Mouse (Mus musculus): ENCODE results near the gene Tmod1. TPM values are rescaled to one million over a fixed set of nuclear protein-coding genes. Genes with fewer than 3 reads are reported as not detected.

Tmod1 gene
- polyA plus RNA-seq, 1 experiment, result 0.67 TPM

DNA sequence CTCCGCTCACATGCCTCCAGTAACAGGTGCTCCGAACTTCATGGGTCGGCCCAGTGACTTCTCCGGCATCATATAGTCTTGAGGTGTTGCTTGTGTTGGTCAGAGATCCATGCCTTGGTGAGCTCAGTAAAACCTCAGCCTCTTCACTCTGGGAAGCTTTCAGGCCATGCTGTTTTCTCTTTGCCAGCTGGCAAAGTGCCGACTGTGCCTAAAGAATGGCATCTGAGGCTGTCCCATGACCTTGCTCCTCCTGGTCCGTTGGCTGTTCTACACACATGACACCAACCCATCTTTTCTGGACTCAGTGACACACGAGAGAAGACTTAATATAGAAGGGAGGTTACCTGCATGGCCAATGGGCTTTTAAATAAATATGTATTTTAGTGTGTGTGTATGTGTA lies 9.7 kb downstream of the Tmod1 start:
- H3K27ac ChIP-seq (ENCODE audit: insufficient read depth, low read depth, low read length), result no peak overlapping the region
- no peak overlapping the region for H3K4me3 ChIP-seq (ENCODE audit: low read depth, low read length)
- H3K27me3 ChIP-seq (ENCODE audit: control insufficient read depth, insufficient read depth, low read length), result no peaks in the 10 kb centered on the region
- H3K4me1 ChIP-seq (ENCODE audit: control insufficient read depth, insufficient read depth, insufficient read length, low read length), result no peaks in the 10 kb centered on the region
- no peaks in the 10 kb centered on the region for H3K36me3 ChIP-seq (ENCODE audit: control insufficient read depth, insufficient read depth, low read length)
- WGBS, result 83% methylated on average over 7 of the region's 7 CpGs
- no peak for TF ChIP-seq CTCF (IDR thresholded peaks at IDR 0.05; ENCODE audit: extremely low read depth, insufficient read length, insufficient replicate concordance, low read depth, low read length)
- no peak for TF ChIP-seq POLR2A (IDR thresholded peaks at IDR 0.05; ENCODE audit: low read depth, low read length)

DNA sequence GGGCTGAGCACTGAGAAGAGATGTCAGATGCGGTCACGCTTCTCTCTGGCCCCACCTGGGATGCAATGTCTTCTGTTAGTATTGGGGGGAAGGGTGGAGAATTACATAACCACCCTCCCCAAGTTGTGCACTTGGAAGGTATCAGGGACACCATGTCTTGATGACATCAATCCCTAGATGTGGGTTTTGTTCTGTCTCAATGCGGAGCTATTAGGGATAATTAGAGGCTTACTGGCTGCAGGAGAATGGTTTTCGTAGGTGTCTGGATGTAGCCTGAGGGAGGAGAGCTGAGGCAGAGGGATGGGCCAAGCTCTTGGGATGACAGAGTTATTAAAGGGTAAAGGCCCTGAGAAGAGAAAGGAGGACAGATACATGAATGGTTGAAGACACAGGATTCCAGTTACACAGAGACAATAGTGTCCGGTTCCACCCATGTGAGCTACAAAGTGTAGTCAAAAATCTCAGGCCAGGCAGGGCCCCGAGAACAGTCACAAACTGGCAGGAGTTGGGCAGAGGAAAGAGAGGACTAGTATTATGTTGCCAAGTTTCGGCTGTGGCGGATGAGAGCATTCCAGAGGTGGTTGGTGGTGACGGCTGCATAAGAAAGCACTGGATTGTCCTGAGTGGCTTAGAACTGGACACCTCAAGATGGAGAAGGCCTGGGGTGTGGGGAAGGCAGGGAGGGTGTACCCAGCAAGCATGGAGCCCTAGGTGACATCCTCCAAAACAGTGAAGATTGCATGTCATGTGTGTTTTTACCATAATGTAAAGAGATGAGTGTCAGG lies 14.8 kb downstream of the Tmod1 start:
- no peak overlapping the region for H3K4me3 ChIP-seq (ENCODE audit: low read depth, low read length)
- no peak overlapping the region for H3K27ac ChIP-seq (ENCODE audit: insufficient read depth, low read depth, low read length)
- H3K36me3 ChIP-seq (ENCODE audit: control insufficient read depth, insufficient read depth, low read length), result no peaks in the 10 kb centered on the region
- H3K4me1 ChIP-seq (ENCODE audit: control insufficient read depth, insufficient read depth, insufficient read length, low read length), result no peaks in the 10 kb centered on the region
- 83% methylated on average over 9 of the region's 9 CpGs for WGBS
- TF ChIP-seq POLR2A (IDR thresholded peaks at IDR 0.05; ENCODE audit: low read depth, low read length), result no peak
- no peak for TF ChIP-seq CTCF (IDR thresholded peaks at IDR 0.05; ENCODE audit: extremely low read depth, insufficient read length, insufficient replicate concordance, low read depth, low read length)
- no peaks in the 10 kb centered on the region for H3K27me3 ChIP-seq (ENCODE audit: control insufficient read depth, insufficient read depth, low read length)

DNA sequence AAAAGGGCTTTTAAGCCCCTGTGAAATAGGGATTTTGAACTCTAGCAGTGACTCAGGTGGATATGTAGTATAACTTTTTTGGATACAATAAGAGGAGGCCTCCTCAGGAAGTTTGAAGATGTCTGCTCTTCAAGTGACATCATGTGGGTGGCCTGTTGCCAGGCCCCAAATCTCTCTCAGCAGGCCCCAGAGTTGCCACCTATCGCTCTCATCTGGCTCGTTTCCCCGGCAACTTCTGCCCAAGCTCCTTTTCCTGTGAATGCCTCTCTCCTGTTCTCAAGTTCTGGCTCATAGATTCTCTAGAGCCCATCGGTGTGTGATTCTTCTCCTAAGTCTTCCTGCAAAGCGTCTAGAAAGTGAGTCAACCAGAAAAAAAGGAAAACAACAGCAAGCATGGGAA lies 17.4 kb downstream of the Tmod1 start:
- no peaks in the 10 kb centered on the region for H3K36me3 ChIP-seq (ENCODE audit: control insufficient read depth, insufficient read depth, low read length)
- H3K4me3 ChIP-seq (ENCODE audit: low read depth, low read length), result no peak overlapping the region
- no peaks in the 10 kb centered on the region for H3K27me3 ChIP-seq (ENCODE audit: control insufficient read depth, insufficient read depth, low read length)
- TF ChIP-seq POLR2A (IDR thresholded peaks at IDR 0.05; ENCODE audit: low read depth, low read length), result no peak
- no peaks in the 10 kb centered on the region for H3K4me1 ChIP-seq (ENCODE audit: control insufficient read depth, insufficient read depth, insufficient read length, low read length)
- no peak overlapping the region for H3K27ac ChIP-seq (ENCODE audit: insufficient read depth, low read depth, low read length)
- WGBS, result 89% methylated on average over 5 of the region's 5 CpGs

DNA sequence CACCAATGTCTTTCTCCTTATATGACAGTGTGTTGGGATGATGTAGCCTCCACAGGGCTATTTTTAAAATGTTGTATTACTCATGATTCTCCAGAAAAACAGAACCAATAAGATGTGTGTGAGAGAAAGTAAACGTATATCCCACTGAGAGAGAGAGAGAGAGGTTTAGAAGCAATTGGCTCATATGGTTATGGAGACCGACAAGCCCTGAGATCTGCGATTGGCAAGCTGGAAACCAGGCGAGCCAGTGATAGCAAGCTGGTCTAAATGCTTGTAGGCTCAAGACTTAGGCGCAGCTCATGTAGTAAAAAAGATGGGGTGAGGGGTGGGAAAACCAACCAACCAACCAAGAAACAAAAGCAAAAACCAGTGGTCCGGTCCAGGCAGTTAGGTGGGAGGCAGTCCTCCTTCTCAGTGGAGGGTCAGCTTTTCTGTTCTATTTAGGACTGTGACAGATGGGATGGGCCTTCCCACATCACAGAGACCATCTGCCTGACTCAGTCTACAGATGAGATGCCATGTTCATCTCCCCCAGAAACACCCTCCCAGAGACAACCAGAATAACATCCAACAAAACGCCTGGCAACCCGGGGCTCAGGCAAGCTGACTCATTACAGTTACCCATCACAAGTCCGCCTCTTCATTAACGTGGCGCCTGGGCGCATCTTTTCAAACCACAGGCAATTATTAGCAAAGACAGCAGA lies 22.7 kb downstream of the Tmod1 start:
- H3K27me3 ChIP-seq (ENCODE audit: control insufficient read depth, insufficient read depth, low read length), result no peaks in the 10 kb centered on the region
- H3K4me1 ChIP-seq (ENCODE audit: control insufficient read depth, insufficient read depth, insufficient read length, low read length), result no peaks in the 10 kb centered on the region
- H3K36me3 ChIP-seq (ENCODE audit: control insufficient read depth, insufficient read depth, low read length), result no peaks in the 10 kb centered on the region
- TF ChIP-seq POLR2A (IDR thresholded peaks at IDR 0.05; ENCODE audit: low read depth, low read length), result no peak
- no peak for TF ChIP-seq CTCF (IDR thresholded peaks at IDR 0.05; ENCODE audit: extremely low read depth, insufficient read length, insufficient replicate concordance, low read depth, low read length)
- 88% methylated on average over 12 of the region's 12 CpGs for WGBS
- H3K4me3 ChIP-seq (ENCODE audit: low read depth, low read length), result no peak overlapping the region
- no peak overlapping the region for H3K27ac ChIP-seq (ENCODE audit: insufficient read depth, low read depth, low read length)

- WGBS, result 74% methylated on average over 4 of the region's 4 CpGs
- no peak for TF ChIP-seq CTCF (IDR thresholded peaks at IDR 0.05; ENCODE audit: extremely low read depth, insufficient read length, insufficient replicate concordance, low read depth, low read length)
- no peak for TF ChIP-seq POLR2A (IDR thresholded peaks at IDR 0.05; ENCODE audit: low read depth, low read length)
- Histone ChIP-seq H3K4me1 (ENCODE audit: control insufficient read depth, insufficient read depth, insufficient read length, low read length) (no peaks in the 10 kb centered on the region), H3K27ac (ENCODE audit: insufficient read depth, low read depth, low read length) (no peak overlapping the region), H3K27me3 (ENCODE audit: control insufficient read depth, insufficient read depth, low read length) (no peaks in the 10 kb centered on the region), H3K4me3 (ENCODE audit: low read depth, low read length) (no peak overlapping the region), H3K36me3 (ENCODE audit: control insufficient read depth, insufficient read depth, low read length) (no peaks in the 10 kb centered on the region)
These were observed 25.1 kb downstream of the Tmod1 start for GRCm38 (mm10) chr4:46063841-46064240.

DNA sequence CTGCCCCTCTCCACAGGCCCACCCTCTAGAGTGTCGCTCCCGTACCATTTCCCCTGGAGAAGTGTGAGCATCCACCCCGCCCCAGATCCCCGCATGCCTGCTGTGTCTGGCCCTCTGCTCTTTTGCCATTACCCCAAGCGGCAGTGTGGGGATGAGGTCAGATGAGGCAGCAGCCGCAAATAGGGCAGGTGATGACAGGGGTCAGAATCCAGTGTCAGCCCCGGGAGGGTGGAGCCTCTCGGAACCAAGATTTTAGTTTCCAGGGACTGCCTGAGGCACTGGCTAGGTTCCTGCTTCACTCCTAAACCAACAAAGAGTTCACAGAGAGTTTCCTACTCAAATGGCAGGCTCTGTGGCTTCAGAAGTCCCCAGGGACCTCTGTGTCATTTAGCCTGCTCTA lies 25.5 kb downstream of the Tmod1 start:
- Histone ChIP-seq H3K36me3 (ENCODE audit: control insufficient read depth, insufficient read depth, low read length) (no peaks in the 10 kb centered on the region), H3K4me1 (ENCODE audit: control insufficient read depth, insufficient read depth, insufficient read length, low read length) (no peaks in the 10 kb centered on the region), H3K27ac (ENCODE audit: insufficient read depth, low read depth, low read length) (no peak overlapping the region), H3K4me3 (ENCODE audit: low read depth, low read length) (no peak overlapping the region), H3K27me3 (ENCODE audit: control insufficient read depth, insufficient read depth, low read length) (no peaks in the 10 kb centered on the region)
- WGBS, result 42% methylated on average over 8 of the region's 8 CpGs
- no peak for TF ChIP-seq POLR2A (IDR thresholded peaks at IDR 0.05; ENCODE audit: low read depth, low read length)
- no peak for TF ChIP-seq CTCF (IDR thresholded peaks at IDR 0.05; ENCODE audit: extremely low read depth, insufficient read length, insufficient replicate concordance, low read depth, low read length)

- WGBS, result 66% methylated on average over 3 of the region's 3 CpGs
- H3K4me1 ChIP-seq (ENCODE audit: control insufficient read depth, insufficient read depth, insufficient read length, low read length), result no peaks in the 10 kb centered on the region
- H3K27me3 ChIP-seq (ENCODE audit: control insufficient read depth, insufficient read depth, low read length), result no peaks in the 10 kb centered on the region
- H3K4me3 ChIP-seq (ENCODE audit: low read depth, low read length), result no peak overlapping the region
- H3K27ac ChIP-seq (ENCODE audit: insufficient read depth, low read depth, low read length), result no peak overlapping the region
- TF ChIP-seq POLR2A (IDR thresholded peaks at IDR 0.05; ENCODE audit: low read depth, low read length), result no peak
- TF ChIP-seq CTCF (IDR thresholded peaks at IDR 0.05; ENCODE audit: extremely low read depth, insufficient read length, insufficient replicate concordance, low read depth, low read length), result no peak
- H3K36me3 ChIP-seq (ENCODE audit: control insufficient read depth, insufficient read depth, low read length), result no peaks in the 10 kb centered on the region
These were observed 26.2 kb downstream of the Tmod1 start for GRCm38 (mm10) chr4:46064961-46065360.

Measured in small intestine, adult 2 months (tissue).